Mouse (Mus musculus): ENCODE measurements around the gene Zyx. TPM values are rescaled to one million over a fixed set of nuclear protein-coding genes. Genes with fewer than 3 reads are reported as not detected.

The Zyx gene
- total RNA-seq, 1 experiment from 2014 or later: 117 TPM

DNA sequence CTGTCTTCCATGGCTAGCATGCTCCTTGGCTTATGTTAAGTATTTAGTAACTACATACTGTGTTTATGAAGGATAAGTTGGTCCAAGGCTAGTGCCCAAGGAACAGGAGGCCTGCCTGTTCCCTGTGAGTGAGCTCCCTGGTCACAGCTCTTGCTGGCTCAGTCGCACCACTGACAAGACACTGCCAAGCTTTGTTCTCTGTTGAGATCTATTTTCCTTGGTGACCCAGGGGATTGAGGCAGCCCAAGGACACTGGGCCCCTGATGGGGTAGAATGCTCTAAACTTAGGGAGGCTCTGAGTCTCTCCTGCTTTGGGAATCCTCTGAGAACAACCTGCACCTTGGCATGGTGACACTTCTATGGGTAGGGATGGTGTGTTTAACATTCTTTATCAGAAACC lies 12.6 kb downstream of the Zyx start:
- ATAC-seq (replicated peaks; ENCODE audit: insufficient number of reproducible peaks, low FRiP score, low TSS enrichment, poor library complexity, severe bottlenecking): no peak

DNA sequence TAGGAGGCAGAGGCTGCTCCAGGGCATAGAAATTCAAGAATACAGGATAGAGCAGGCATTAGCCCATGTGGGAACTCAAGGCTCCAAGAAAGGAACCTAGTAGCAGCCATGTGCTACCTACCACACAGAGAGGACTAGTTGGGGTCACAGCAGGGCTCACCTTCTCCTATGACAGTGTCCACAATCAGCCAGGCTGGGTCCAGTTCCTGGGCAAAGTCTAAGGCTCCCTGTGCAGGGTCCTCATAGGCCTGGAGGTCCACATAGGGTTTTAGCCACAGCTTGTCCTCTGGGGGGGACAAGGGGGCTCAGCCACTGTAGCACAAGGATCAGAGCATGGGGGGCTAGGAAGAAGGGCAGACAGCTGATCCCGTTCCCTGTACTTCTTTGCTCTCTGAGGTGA lies 13.1 kb downstream of the Zyx start:
- ATAC-seq (replicated peaks; ENCODE audit: insufficient number of reproducible peaks, low FRiP score, low TSS enrichment, poor library complexity, severe bottlenecking): no peak

DNA sequence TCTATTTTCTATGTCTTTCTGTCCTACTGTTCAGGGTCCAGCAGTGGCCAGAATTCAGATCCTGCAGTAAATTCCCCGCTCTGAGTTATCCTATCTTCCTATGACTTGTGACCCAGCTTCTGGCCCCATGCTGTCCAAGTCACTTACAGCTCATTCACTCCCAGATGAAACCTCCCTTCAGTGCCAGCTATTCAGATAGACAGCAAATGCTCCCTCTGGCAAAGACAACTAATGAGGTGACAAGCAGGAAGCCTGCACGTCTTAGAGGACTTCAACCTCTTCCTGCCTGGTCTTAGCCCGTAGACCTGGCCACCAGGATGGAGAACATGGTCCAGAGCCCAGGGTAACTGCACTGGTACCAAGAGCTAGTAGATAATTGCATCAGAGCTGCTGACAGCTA lies 13.5 kb downstream of the Zyx start:
- ATAC-seq (replicated peaks; ENCODE audit: insufficient number of reproducible peaks, low FRiP score, low TSS enrichment, poor library complexity, severe bottlenecking): no peak

DNA sequence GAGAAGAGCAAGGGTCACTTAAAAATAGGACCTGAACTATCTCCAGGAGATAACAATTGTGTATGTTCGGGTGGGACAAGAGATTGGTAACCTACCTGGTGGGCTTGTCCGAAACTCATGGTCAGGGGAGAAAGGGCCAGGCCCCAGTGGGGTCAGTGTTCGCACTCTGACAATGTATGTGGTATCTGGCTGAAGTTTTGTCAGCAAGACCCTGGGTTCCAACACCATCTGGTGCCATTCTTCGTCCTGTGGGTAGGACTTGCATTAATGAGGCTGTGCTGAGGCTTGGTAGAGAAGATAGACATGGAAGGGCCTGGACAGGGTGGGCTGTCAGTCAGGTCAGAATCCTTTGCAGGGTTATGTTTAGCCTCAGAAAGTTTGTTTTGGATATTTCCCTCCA lies 14.6 kb downstream of the Zyx start:
- no peak for ATAC-seq (replicated peaks; ENCODE audit: insufficient number of reproducible peaks, low FRiP score, low TSS enrichment, poor library complexity, severe bottlenecking)

DNA sequence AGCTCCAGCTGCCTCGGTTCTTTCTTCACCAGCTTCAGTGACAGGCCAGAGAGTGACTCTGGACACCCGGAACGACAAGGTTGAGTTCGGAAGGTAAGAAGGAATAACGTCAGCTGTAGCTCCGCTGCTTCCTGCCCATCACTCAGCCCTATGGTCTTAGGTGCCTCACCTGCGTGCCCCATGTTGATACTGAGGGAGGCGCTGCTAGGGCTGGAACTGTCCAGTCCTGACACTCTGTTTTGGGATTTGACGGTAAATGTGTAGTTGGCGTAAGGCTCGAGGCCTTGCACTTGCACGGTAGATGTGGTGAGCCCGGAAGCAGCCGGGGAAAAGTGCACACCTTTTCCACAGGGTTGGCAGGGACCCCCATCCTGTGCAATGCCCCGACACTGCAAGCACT lies 15.2 kb downstream of the Zyx start:
- no peak for ATAC-seq (replicated peaks; ENCODE audit: insufficient number of reproducible peaks, low FRiP score, low TSS enrichment, poor library complexity, severe bottlenecking)

DNA sequence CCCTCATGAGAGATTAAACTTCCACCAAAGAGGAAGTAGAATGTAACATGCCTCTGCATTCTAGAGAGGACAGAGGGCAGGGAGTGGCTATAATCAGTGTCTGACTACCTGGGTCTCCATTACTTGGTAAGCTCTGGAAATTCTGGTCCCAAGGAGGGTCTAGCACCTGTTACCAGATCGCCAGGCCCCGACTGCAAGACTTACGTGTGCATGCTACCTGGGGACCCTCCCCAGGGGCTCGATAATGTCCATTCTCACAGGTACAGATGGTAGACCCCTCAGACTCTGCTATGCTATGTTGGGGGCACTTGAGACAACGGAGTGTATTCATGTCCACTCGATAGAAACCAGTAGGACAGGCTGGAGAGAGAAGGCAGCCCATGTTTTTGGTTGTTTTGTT lies 15.8 kb downstream of the Zyx start:
- ATAC-seq (replicated peaks; ENCODE audit: insufficient number of reproducible peaks, low FRiP score, low TSS enrichment, poor library complexity, severe bottlenecking): no peak

DNA sequence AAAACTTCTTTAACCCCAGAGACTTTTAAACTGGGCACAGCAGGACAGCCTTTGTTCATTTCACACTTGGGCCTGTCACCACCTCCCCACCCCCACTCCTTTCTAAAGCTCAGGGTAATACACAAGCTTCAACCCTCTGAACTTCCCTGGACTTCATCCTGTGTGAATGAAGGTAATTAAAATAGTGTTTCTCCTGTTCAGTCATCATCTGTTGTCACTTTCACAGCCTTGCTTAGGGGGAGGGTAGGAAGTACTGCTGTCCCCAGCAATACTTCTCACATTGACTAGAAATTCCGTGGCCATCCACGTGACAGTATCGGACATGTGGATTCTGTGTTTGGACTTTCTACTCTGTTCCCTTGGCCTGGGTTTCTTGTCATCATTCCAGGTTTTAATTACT lies 20.4 kb downstream of the Zyx start:
- no peak for ATAC-seq (replicated peaks; ENCODE audit: insufficient number of reproducible peaks, low FRiP score, low TSS enrichment, poor library complexity, severe bottlenecking)

DNA sequence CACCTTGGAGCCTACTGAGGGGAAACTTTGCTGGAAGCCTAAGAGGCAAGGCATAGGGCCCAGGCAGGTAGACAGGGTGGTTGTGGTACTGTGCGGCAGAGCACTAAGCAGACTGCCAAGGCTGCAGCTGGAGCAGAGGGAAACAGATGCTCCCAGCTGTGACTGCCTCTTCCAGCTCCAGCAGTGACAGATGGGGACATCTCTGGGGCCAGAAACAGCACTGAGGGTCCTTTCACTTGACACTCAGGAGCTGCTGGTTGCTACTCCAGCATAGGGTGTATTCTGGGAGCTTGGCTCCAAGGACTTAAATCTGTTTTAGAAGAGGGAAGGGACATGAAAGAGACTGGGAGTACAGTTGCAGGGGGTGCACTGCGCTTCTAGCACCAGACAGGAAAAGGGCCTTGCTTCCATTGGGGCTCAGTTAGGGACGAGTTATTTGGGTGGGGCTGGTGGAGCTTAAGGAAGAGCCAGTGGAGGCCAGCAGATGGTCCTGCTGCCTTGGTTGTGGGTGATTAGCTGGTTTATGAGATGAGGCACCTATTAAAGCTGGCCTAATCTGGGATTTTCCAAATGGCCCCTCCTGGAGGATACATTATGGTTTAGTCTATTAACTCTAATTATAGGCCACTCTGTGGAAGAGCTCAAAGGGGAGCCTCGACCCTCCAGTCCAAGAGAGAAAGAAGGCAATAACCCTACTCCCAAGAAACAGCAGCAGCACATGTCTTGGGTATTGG lies 21.4 kb downstream of the Zyx start:
- no peak for ATAC-seq (replicated peaks; ENCODE audit: insufficient number of reproducible peaks, low FRiP score, low TSS enrichment, poor library complexity, severe bottlenecking)

DNA sequence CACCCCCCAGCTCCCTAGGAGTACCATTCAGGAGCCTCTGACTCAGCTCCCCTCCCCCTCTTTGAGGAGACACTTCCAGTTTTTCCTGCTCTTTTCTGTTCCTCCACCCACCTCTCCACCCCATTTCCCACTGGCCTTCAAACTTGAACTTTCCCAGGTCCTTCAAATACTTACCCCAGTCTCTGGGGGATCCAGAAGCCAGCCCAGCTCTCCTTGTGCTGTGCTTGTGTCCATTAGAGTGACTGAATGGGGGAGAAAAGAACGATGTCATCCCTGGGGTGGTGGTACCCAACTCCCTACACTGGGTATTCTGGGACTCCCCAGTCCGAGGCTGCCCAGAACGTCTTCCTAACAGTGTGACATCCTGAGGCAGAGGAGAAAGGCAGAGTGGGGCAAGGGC lies 22.6 kb downstream of the Zyx start:
- 0 out of 2 replicates have a peak, but pooled peaks have one; percentile 8 for ATAC-seq (replicated peaks; ENCODE audit: insufficient number of reproducible peaks, low FRiP score, low TSS enrichment, poor library complexity, severe bottlenecking)

DNA sequence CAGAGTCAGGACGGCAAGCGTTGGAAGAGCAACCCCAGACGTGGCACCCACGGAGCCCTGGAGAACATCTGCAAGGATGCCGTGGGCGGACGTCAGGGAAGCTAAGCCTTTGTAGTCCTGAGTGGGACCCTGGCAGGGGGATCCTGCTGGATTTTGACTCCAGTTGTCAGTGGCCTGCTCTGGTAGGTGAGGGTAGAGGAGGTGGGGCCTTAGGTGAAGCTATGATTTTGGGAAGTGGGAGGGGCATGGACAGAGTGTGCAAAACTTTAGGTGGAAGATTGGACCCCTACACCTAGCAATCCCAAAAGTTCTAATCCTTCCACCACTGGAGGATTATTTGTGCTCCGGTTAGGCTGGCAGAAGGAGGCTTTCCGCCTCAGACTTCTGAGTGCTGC lies 23.0 kb downstream of the Zyx start:
- 0 out of 2 replicates have a peak, but pooled peaks have one; percentile 4 for ATAC-seq (replicated peaks; ENCODE audit: insufficient number of reproducible peaks, low FRiP score, low TSS enrichment, poor library complexity, severe bottlenecking)

DNA sequence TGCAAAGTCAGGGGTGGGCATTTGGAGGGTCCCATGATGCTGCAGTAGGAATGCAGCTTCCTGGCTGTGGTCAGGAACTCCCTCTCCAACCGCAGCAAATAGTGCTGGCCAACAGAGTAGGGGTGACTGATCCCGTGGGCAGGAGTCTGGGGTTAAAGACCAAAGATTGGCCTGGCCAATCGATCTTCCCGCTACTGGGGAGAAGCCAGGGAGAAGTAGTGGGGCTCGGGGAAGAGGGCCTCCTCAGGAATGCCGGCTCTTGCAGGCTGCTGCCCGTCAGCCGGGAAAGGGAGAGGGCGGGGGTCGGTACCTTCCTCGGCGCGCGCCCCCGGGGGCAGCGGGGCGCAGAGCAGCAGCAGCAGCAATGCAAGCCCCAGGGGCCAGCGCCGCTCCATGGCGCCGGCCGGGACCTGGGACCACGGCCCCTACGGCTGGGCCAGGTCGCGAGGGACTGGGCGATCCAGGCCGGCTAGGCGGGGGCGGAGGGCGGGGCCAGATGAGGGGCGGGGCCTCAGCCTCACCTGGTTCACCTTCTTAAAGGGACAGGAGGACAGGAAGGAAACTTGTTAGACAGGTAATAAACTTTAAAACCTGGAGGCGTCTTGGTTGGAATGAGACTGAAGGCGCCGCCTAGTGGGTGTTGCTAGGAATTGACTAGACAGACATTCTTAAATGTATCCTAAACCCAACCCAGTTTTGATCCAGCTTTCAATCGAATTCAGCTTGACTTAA lies 23.6 kb downstream of the Zyx start, which contains the start of gene Epha1:
Gene Epha1, minus strand, starts transcription at position 453 of the 732 bp plus-strand sequence.
- ATAC-seq (replicated peaks; ENCODE audit: insufficient number of reproducible peaks, low FRiP score, low TSS enrichment, poor library complexity, severe bottlenecking): no peak

DNA sequence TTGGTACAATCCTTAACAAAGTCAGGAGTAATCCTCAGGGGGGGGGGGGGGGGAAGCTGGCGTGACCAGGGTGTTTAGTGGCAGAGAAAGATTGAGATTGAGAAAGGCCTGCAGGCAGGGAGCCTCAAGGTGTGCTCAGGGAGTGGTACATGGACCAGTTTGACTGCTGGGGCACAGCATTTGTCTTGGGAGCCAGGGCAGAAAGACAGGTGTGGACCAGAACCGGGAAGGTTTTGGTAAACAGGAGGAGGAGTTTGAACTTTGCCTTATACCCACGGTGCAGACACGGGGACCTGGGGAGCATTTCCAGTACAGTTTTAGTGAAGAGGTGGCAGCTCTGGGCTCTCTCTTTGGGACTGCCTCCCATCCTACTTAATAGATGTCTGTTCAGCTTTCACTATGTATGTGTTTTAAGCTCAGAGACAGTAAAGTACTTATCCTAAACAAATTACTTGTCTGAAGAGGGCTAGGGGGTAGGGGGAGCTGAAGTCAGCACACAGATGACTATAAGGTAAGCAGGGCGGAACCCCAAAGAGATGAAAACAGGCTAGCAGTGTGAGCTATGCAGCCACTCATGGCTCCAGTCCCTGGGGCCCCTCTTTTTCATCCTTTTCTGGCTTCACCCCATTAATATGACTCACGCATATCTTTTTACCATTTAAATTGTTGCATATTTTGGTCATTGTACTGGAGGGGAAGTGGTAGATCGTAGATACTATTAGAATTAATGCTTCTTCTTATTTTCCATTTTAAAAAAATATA lies 24.4 kb downstream of the Zyx start:
- no peak for ATAC-seq (replicated peaks; ENCODE audit: insufficient number of reproducible peaks, low FRiP score, low TSS enrichment, poor library complexity, severe bottlenecking)

DNA sequence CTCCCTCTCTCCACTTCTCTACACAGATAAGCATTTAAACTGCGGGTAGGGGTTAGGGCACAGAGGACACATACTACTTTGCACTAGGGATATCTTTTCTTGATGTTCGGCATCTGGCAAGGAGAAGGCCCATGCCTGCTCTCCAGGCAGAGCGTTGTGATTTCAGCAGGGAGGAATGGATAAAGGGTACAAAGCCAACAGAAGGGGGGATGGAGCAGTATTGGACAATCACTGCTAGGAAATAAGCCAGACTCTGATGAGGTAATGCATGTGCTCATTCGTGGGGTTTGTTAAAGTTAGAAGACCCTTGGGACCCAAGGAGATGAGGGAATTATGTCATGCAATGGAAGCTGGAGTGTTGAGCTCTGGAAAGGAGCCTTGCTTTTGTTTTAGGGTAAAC lies 25.3 kb downstream of the Zyx start:
- no peak for ATAC-seq (replicated peaks; ENCODE audit: insufficient number of reproducible peaks, low FRiP score, low TSS enrichment, poor library complexity, severe bottlenecking)

DNA sequence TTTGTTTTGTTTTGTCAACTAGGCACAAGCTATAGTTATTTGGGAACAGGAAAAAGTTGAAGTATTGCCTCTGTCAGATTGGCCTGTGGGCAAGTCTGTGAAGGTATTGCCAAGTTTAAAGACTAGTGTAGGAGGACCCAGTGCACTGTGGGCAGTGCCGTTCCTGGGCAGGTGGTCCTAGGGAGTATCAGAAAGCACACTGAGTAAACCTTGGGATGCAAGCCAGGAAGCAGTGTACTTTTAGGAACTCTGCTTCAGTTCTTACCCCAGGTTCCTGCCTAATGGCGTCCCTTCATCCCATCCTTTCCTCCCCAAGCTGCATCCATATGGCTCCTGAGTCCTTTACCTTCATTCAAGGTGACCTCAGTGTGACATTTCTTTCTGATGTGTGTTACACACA lies 25.7 kb downstream of the Zyx start:
- ATAC-seq (replicated peaks; ENCODE audit: insufficient number of reproducible peaks, low FRiP score, low TSS enrichment, poor library complexity, severe bottlenecking): no peak

DNA sequence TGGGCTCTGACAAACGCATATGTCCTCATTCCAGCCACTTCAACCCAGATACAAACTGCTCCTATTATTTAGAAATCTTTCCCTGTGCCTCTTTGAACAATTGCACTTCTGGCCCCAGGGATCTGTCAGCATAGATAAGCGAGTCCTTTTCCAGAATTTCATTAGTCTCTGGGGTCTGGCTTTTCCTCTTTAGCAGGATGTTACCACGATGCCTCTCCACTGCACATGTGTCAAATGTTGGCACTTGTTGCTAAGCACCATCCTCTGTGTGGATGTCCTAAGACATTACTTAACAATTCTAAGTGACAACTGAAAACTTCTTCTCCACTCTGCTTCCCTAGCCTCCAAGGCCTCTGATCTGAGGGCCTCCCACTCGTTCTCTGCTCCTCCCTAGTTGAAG lies 26.6 kb downstream of the Zyx start:
- no peak for ATAC-seq (replicated peaks; ENCODE audit: insufficient number of reproducible peaks, low FRiP score, low TSS enrichment, poor library complexity, severe bottlenecking)

DNA sequence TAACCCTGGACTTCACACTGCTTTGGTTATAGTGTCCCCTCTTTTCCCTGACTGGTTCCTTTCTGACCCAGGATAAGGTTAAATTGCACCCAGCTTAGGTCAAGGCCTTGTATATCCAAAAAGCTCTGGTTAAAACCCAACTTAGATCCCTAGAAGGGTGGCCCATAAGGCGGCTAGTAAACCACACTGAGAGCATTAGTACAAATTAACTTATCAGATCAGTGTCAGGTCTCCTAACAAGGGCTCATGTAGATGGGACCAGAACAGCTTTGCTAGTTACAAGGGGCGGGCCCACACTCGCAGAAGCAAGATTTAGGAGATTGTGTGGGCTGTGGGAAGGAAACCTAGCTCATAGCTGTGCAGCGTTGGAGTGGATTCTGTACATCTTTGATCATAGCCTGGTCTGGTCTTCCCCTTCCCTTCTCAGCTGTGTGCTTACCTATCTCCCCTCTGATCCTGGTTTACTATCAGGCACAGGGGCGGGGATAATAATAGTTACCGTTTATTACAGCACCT lies 27.1 kb downstream of the Zyx start:
- no peak for ATAC-seq (replicated peaks; ENCODE audit: insufficient number of reproducible peaks, low FRiP score, low TSS enrichment, poor library complexity, severe bottlenecking)

DNA sequence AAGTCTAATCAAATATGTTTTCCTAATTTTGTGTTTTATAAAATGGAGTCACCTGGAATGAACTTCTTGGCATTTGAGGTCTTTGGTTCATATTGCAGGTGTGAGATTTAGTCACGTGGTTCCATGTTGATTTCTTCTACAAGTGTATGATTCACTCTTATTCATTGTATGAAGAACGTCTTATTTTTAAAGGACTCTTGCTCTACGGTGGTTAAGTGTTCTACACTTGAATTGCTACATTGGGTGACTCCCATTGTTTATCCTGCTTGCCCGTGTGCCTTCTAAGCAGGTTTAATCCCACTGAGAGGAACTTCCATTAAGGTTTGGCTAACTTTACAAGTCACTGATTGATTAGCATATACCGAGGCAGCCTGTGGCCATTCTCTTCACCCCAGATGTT lies 27.9 kb downstream of the Zyx start:
- no peak for ATAC-seq (replicated peaks; ENCODE audit: insufficient number of reproducible peaks, low FRiP score, low TSS enrichment, poor library complexity, severe bottlenecking)

DNA sequence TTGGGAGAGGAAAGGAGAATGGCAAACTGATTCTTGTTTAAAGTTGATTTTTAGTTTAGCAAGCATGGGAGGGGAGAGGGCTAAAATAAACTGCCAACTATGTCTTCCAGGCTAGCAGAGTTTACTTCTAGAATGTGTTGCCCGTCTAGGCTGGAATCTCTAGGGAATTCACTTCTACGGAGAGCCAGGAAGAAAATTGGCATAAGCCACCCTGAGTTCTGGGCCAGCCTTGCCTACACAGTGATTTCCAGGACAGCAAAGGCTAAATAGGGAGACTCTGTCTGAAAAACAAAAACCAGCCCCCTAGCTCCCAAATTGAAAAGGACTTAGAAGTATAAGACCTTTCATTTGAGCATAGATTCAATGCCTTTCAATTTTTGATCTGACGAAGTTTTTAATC lies 30.1 kb downstream of the Zyx start:
- no peak for ATAC-seq (replicated peaks; ENCODE audit: insufficient number of reproducible peaks, low FRiP score, low TSS enrichment, poor library complexity, severe bottlenecking)

DNA sequence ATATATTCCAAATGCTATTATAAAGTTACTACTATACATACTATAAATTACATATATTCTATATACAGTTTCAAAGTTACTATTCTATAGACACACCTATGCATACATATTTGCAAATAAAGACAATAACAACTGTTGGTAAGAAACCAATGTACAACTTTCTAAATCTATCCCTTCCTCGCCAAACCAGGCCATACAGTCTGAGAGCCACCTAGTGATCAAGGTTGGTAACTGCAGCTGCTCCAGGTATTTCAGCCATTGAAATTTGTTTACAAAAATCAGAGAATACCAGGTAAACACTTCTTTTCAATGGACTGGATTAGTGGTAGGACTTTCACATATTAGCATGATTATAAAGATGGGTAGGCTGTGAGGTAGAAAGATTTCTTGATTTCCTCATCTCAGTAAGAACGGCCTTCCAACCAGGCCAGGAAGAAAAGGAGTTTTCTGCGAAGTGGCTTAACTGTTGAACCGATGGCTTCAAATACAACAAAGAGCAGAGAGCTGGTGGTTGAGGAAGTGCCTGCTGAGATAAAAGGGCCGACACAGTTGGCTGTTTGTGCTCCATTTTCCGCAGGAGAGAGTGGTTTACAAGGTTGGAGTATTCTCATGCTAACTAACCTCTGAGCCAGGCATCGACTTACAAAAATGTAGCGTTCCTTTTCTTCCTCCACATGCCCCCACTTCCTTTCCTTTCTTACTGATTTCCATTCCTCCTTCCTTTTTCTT lies 31.1 kb downstream of the Zyx start:
- ATAC-seq (replicated peaks; ENCODE audit: insufficient number of reproducible peaks, low FRiP score, low TSS enrichment, poor library complexity, severe bottlenecking): 0 out of 2 replicates have a peak, but pooled peaks have one; percentile 51
